Mouse (Mus musculus): ENCODE measurements around the gene Nmnat3. TPM values are rescaled to one million over a fixed set of nuclear protein-coding genes. Genes with fewer than 3 reads are reported as not detected.

Gene Nmnat3
- polyA plus RNA-seq, 1 experiment from 2014 or later, result 7.0 TPM

Other genes starting within 250 kb of the Nmnat3 start
- gene Rbp1, start 135.5 kb downstream of the Nmnat3 start, polyA plus RNA-seq (2015; fragmentation: Nextera tagmentation; extraction: Ambion mirVana), result 96.5 and 102 TPM in 2 replicates
- gene Rbp2, start 198.7 kb downstream of the Nmnat3 start, polyA plus RNA-seq (2015; fragmentation: Nextera tagmentation; extraction: Ambion mirVana), result 1.5 and 2.2 TPM in 2 replicates